Mouse (Mus musculus) cerebellum, postnatal 14 days (tissue): ENCODE data around the gene Tmem175.
A peak's percentile ranks its signal among the peaks of the same experiment; 100 is the strongest.
"Not testable (repeated sequence)": the region's sequence is repeated elsewhere in the genome, so short reads cannot be mapped to it uniquely, and the experiment has no call there.

ENCODE experiments used
- DNase-seq, 2 experiments: peaks; one replicate each; pipeline ENCODE4 v3.0.0; 2021; ENCODE audit warnings: mixed read lengths in 2 of 2

Gene Tmem175

GRCm38 (mm10) chr5:108629634-108630483 lies at the start of gene Tmem175, which contains the start of gene Gak:
Gene Tmem175 (plus strand): TSS chr5:108629770.
Gene Gak (minus strand): TSS chr5:108629755.
- DNase-seq, result peak; percentile 93 to 95

DNA sequence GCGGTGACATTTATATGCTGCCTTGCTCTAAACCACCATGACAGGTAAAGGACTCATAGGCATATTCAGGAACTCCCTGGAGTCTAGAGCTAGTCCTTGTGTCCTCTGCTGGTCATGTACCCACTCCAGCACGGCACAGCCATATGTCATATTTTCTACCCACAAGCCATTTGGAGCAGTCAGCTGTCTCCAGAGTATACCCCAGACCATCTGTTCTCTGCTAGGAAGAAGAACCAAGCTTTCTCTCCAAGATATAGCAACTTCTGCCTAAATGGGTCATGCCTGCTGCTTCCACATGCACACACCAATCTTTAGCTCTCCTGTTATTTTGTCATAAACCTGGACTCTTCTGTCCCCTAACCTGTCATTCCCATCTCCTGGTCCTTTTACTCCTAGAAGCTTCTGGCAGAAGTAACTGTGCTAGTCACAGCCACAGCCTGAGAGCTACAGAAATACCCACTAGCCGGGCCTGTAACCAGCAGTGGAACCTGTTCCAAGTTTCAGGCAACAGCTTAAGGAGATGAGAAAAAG lies 48.1 kb upstream of the Tmem175 start:
- DNase-seq, result peak; percentile 55 to 73

- DNase-seq, result no peak
These were observed 29.6 kb upstream of the Tmem175 start for GRCm38 (mm10) chr5:108599923-108600322.

GRCm38 (mm10) chr5:108602537-108602936 lies 27.0 kb upstream of the Tmem175 start:
- DNase-seq, result no peak

DNA sequence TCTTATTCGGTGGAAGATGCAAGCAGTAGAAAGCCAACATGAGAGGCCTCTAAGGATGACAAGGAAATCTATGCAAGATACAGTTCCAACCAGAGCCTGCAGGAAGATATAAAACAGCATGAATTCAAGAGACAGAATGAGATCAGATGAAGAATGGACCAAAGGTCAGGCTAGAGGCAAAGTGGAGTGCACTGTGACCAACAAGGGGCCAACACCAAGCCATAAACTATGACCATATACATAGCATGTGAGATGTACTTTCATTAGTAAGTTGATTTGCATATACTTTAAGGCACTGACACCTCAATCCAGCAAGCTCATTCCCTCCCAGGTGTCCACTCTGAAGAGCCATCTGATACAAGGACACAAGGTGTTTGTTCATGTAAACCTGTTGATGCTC lies 19.1 kb upstream of the Tmem175 start:
- no peak for DNase-seq

GRCm38 (mm10) chr5:108621870-108622269 lies 7.7 kb upstream of the Tmem175 start:
- DNase-seq, result no peak

DNA sequence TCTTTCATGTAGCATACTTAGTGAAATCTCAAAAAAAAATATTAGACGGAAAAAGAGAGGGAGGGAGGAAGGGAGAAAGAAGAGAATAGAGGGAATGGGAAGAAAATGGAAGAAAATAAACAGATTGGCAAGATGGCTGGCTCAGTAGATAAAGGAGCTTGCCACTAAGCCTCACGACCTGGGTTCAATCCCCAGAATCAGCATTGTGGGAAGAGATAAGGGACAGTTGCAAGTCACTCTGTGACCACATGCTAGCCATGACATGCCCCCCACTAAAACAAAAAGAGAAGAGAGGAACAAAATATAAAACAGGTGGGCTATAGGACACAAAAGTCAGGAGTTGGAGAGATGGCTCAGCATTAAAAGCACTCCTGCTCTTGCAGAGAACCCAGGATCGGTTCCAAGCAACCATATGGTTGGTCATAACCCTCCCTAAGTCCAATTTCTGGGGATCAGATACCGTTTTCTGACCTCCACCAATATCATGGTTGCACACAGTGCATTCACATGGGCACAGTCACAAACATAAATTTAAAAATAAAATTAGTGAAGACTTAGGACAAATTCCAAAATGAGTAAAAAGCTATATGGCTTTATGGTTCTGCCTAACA lies 3.4 kb upstream of the Tmem175 start:
- peak in 1 of 2 experiments; percentile 36 for DNase-seq

DNA sequence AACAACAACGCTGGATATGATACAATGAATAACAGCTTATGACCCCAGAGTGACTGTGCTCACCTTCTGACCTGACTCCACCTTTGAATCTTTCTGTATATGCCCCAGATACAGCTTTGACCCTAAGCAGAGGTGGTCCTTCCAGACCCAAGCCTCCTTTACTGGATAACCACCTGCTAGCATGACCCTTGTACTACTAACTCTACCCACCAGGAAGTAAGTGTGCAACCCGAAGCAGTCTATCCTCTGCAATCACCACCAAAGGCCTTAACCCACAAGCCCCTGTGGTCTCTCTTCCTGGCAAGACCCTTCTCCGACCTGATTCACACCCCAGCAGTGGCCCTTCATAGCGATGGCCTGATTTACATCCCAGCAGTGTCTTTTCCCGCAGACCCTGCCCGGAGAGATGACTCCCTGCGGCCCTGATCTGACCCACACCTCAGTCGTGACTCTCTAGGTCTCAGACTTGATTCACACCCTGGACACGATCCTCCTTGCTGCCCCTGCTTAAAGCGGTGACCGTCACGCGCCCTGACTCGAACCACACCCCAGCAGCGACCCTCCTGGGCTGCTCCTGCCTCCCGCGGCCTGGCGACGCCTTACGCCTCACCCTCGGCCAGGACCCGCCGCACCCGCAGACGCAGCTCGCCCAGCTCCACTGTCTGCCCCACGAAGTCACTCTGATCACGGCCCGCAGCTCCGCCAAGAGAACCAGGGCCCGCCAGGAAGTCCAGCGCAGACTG lies 508 bp upstream of the Tmem175 start:
- DNase-seq, result no peak

DNA sequence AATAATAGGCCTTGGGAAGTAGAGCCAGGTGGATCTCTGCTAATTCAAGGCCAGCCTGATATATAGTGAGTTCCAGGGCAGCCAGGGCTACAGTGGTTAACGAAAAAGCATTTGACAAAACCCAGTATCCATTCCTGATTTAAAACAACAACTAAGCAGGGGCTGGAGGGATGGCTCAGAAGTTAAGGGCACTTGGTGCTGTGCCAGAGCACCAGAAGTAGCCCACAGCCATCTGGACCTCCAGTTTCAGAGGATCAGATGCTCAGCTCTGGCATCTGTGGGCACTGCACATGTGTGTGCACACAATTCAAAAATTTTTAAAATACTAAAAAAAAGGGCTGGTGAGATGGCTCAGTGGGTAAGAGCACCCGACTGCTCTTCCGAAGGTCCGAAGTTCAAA lies 4.1 kb downstream of the Tmem175 start:
- DNase-seq, result peak; percentile 32 to 45

DNA sequence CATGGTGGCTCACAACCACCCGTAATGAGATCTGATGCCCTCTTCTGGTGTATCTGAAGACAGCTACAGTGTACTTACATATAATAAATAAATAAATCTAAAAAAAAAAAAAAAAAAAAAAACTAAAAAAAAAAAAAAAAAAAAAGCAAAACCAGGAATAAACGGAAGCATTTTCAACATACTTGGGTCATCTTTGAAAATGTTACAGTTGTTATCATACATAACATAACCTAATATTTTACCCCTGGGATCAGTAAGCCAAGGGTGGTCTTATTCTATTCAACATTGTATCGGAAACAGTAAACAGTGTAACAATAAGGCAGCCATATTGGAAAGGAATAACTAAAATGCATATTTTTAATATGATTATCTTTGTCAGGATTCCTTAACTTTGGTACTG lies 4.5 kb downstream of the Tmem175 start:
- not testable (repeated sequence) for DNase-seq

DNA sequence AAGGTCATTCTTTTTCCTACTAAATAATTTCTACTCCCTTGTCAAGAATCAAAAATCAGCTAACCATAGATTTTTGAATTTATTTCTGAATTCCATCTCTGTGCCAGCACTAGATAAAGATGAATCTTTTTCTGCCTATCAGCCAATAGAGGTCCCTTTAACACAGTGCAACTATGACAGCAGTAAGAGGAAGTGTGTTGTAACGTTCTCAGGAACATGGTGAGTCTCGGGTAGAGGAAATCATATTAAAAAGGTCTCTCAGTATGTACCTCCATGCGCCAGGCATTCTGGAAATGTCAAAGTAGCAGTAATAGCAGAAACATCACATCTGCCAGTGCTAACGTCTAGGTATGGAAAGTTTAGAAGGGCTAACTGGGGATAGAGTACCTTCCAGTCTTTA lies 6.6 kb downstream of the Tmem175 start:
- no peak for DNase-seq

- no peak for DNase-seq
These were observed 14.1 kb downstream of the Tmem175 start for GRCm38 (mm10) chr5:108643674-108644073.

DNA sequence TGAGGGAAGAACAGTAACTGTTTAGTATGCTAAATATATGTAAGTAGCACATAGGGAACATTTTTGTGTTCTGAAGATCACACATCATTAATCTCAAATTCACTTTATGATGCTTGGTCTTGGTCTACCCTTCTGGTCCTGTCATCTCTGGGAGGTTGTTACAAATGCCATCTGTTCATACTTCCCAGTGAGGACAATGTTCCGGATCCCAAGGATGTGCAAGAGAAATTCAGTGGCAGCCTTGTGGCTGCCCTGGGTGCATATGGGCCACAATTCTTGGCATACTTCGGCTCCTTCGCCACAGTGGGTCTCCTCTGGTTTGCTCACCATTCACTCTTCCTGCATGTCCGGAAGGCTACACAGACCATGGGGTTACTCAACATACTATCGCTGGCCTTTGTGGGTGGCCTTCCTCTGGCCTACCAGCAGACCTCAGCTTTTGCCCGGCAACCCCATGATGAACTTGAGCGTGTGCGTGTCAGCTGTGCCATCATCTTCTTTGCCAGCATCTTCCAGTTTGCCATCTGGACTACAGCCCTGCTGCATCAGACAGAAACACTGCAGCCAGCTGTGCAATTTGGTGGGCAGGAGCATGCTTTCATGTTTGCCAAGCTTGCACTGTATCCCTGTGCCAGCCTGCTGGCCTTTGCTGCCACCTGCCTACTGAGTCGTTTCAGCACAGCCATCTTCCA lies 16.2 kb downstream of the Tmem175 start:
- DNase-seq, result peak; percentile 76 to 77

DNA sequence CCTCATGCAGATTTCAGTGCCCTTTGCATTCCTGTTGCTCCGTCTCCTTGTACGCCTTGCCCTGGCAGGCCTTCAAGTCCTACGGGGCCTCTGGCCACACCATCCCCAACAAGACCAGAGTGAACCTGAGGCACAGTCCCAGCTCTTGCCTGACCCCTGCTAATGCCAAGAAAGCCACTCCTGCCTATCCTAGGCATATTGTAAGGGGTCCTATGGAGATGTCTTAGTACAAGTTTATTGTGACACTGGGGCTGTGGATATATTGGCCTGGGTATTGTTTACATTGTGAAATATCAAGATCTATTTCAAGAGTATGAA lies 16.7 kb downstream of the Tmem175 start:
- DNase-seq, result no peak

DNA sequence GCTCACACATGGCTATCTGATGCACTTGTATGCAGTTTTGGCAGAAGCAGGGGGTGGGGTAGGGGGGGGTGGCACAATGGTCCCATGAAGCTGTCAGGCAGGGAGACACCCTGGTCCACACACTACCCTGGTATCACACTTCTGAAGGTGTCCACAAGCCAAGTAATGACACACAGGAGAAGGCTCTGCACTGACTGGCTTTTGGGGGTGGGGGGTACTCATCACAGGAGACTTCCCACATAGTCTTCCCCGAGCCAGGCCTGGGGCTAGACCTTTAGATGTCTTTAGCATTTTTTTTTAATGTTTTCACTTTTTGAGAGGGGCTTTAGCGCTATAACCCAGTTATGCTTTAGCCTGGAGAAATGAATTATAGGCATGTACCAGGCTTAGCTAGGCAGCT lies 17.7 kb downstream of the Tmem175 start:
- no peak for DNase-seq

- no peak for DNase-seq
These were observed 18.4 kb downstream of the Tmem175 start for GRCm38 (mm10) chr5:108647820-108648465.

DNA sequence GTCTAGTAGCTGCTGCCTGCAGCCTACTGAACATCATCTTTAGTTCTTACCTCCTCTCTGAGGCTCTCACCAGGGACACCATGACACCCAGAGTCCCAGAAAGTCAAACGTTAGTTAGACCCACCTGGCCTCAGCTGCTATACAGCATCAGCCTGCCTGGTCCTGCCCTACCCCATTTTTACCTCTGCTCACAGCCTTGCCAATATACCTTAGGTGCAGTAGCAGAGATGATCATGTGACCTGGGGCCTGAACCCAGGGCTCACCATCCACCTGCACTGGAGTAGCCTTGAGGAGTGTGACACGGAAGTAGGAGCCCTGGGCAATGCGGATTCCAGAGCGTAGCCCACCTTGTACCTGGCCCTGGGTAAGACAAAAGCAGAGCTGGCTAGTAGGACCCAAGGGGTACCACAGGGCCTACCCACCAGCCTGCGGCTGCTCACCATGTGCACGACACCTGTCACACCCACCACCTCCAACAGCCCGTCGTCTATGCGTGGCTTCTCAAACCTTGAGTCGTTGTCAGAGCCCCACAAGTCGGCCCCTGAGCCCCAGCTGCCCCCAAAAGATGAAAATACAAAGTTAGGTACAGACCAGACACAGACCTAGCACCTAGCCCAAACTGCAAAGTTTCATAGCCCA lies 19.5 kb downstream of the Tmem175 start:
- DNase-seq, result peak in 1 of 2 experiments; percentile 6

GRCm38 (mm10) chr5:108650341-108650740 lies 20.8 kb downstream of the Tmem175 start:
- DNase-seq, result peak; percentile 40 to 53

GRCm38 (mm10) chr5:108651136-108651720 lies 21.7 kb downstream of the Tmem175 start:
- no peak for DNase-seq

DNA sequence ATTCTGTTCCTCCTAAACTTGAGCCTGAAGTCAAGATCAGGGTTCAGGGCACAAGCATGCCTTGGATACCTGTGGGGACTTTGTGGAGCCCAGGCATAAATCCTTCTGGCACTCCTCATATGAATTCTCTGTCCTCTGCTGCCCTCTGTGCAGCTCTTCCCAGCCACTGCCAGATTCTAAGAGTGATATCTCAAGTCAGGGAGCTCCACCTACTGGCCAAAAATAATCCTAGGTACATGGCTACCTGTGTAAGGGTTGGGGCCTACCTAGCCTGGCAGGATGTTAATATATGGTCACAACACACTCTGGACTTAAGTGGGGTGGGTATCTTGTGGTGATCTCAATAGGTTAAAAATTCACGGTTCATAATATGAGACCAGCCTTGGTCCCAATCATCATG lies 22.3 kb downstream of the Tmem175 start:
- peak; percentile 87 to 90 for DNase-seq

DNA sequence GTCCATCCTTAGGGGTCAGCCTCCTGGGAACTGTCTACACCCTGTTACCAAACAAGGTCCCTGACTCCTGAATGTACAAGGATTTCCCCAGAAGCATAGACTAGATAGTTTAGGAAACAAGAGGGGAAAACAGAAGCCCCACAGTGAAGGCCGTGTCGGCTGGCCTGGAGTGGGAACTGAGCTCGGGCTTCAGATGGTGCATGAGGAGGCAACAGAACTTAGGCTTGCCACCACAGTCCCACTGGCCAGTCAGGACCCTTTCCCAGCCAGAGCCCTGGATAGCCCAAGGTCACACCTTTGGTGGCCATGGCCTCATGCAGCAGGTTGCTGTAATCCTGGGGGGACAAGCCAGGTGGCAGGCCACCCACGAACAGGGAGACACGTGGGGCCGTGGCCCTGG lies 23.8 kb downstream of the Tmem175 start:
- DNase-seq, result no peak
